Mouse (Mus musculus): ENCODE data around the gene Jdp2. TPM values are rescaled to one million over a fixed set of nuclear protein-coding genes. Genes with fewer than 3 reads are reported as not detected.

Jdp2 gene
- polyA plus RNA-seq, 1 experiment from 2014 or later, result 0.37 TPM

- Histone ChIP-seq H3K27me3 (no peaks in the 10 kb centered on the region), H3K27ac (no peak overlapping the region), H3K4me1 (replicated peaks) (peaks cover 23% of the 10 kb centered on the region), H3K4me2 (no peak overlapping the region), H3K36me3 (no peaks in the 10 kb centered on the region), H3K9ac (no peak overlapping the region), H3K4me3 (no peak overlapping the region), H3K9me3 (replicated peaks) (no peaks in the 10 kb centered on the region)
- no peak for ATAC-seq (replicated peaks; ENCODE audit: insufficient number of reproducible peaks, insufficient read depth, low FRiP score, low read depth)
- WGBS, result 37% methylated on average over 4 of the region's 4 CpGs
Observed at GRCm38 (mm10) chr12:85575496-85575840, 23.4 kb upstream of the Jdp2 start.

GRCm38 (mm10) chr12:85581261-85582066 lies 17.4 kb upstream of the Jdp2 start:
- H3K36me3 ChIP-seq, result no peaks in the 10 kb centered on the region
- 33% methylated on average over 15 of the region's 15 CpGs for WGBS
- H3K4me1 ChIP-seq (replicated peaks), result peaks cover 13% of the 10 kb centered on the region
- ATAC-seq (replicated peaks; ENCODE audit: insufficient number of reproducible peaks, insufficient read depth, low FRiP score, low read depth), result no peak
- peak overlapping the region; percentile 30 for H3K4me2 ChIP-seq
- H3K9me3 ChIP-seq (replicated peaks), result no peaks in the 10 kb centered on the region
- H3K9ac ChIP-seq, result no peak overlapping the region
- no peaks in the 10 kb centered on the region for H3K27me3 ChIP-seq
- no peak overlapping the region for H3K4me3 ChIP-seq
- no peak overlapping the region for H3K27ac ChIP-seq

- ATAC-seq (replicated peaks; ENCODE audit: insufficient number of reproducible peaks, insufficient read depth, low FRiP score, low read depth), result no peak
- no peak overlapping the region for H3K4me2 ChIP-seq
- peaks cover 13% of the 10 kb centered on the region for H3K4me1 ChIP-seq (replicated peaks)
- no peak overlapping the region for H3K27ac ChIP-seq
- no peak overlapping the region for H3K9ac ChIP-seq
- H3K4me3 ChIP-seq, result no peak overlapping the region
- WGBS, result 82% methylated on average over 5 of the region's 5 CpGs
- H3K27me3 ChIP-seq, result no peaks in the 10 kb centered on the region
- no peaks in the 10 kb centered on the region for H3K9me3 ChIP-seq (replicated peaks)
- no peaks in the 10 kb centered on the region for H3K36me3 ChIP-seq
Observed at GRCm38 (mm10) chr12:85582067-85582316, 16.8 kb upstream of the Jdp2 start.

GRCm38 (mm10) chr12:85585761-85586258 lies 13.0 kb upstream of the Jdp2 start:
- ATAC-seq (replicated peaks; ENCODE audit: insufficient number of reproducible peaks, insufficient read depth, low FRiP score, low read depth), result no peak
- H3K27ac ChIP-seq, result no peak overlapping the region
- H3K4me3 ChIP-seq, result no peak overlapping the region
- H3K9me3 ChIP-seq (replicated peaks), result no peaks in the 10 kb centered on the region
- no peaks in the 10 kb centered on the region for H3K36me3 ChIP-seq
- H3K4me1 ChIP-seq (replicated peaks), result peaks cover 26% of the 10 kb centered on the region
- no peaks in the 10 kb centered on the region for H3K27me3 ChIP-seq
- WGBS, result 68% methylated on average over 11 of the region's 11 CpGs
- H3K4me2 ChIP-seq, result no peak overlapping the region
- H3K9ac ChIP-seq, result no peak overlapping the region

- Histone ChIP-seq H3K9me3 (replicated peaks) (no peaks in the 10 kb centered on the region), H3K27me3 (no peaks in the 10 kb centered on the region), H3K4me2 (no peak overlapping the region), H3K4me1 (replicated peaks) (peaks cover 17% of the 10 kb centered on the region), H3K4me3 (no peak overlapping the region), H3K36me3 (no peaks in the 10 kb centered on the region), H3K27ac (peak overlapping the region; percentile 45), H3K9ac (no peak overlapping the region)
- WGBS, result 34% methylated on average over 5 of the region's 5 CpGs
- no peak; the same call in 1 of the 2 replicates for ATAC-seq (replicated peaks; ENCODE audit: insufficient number of reproducible peaks, insufficient read depth, low FRiP score, low read depth)
Observed at GRCm38 (mm10) chr12:85589870-85590382, 8.9 kb upstream of the Jdp2 start.

- no peak overlapping the region for H3K4me2 ChIP-seq
- no peaks in the 10 kb centered on the region for H3K9me3 ChIP-seq (replicated peaks)
- no peak for ATAC-seq (replicated peaks; ENCODE audit: insufficient number of reproducible peaks, insufficient read depth, low FRiP score, low read depth)
- H3K4me3 ChIP-seq, result no peak overlapping the region
- peaks cover 21% of the 10 kb centered on the region for H3K4me1 ChIP-seq (replicated peaks)
- H3K36me3 ChIP-seq, result no peaks in the 10 kb centered on the region
- no peak overlapping the region for H3K27ac ChIP-seq
- no peaks in the 10 kb centered on the region for H3K27me3 ChIP-seq
- H3K9ac ChIP-seq, result no peak overlapping the region
- WGBS, result 30% methylated on average over 9 of the region's 9 CpGs
Observed at GRCm38 (mm10) chr12:85592943-85593342, 5.9 kb upstream of the Jdp2 start.

- peaks cover 27% of the 10 kb centered on the region for H3K4me1 ChIP-seq (replicated peaks)
- no peaks in the 10 kb centered on the region for H3K27me3 ChIP-seq
- H3K27ac ChIP-seq, result no peak overlapping the region
- H3K9me3 ChIP-seq (replicated peaks), result no peaks in the 10 kb centered on the region
- no peaks in the 10 kb centered on the region for H3K36me3 ChIP-seq
- H3K9ac ChIP-seq, result no peak overlapping the region
- H3K4me3 ChIP-seq, result no peak overlapping the region
- ATAC-seq (replicated peaks; ENCODE audit: insufficient number of reproducible peaks, insufficient read depth, low FRiP score, low read depth), result no peak
- WGBS, result 85% methylated on average over 2 of the region's 2 CpGs
- no peak overlapping the region for H3K4me2 ChIP-seq
Observed at GRCm38 (mm10) chr12:85594390-85594789, 4.4 kb upstream of the Jdp2 start.

- no peaks in the 10 kb centered on the region for H3K27me3 ChIP-seq
- peaks cover 42% of the 10 kb centered on the region for H3K4me1 ChIP-seq (replicated peaks)
- 68% methylated on average over 11 of the region's 11 CpGs for WGBS
- peak overlapping the region; percentile 93 for H3K4me2 ChIP-seq
- H3K27ac ChIP-seq, result peak overlapping the region; percentile 93
- peak overlapping the region; percentile 94; the same call in 1 of the 2 replicates for H3K9ac ChIP-seq
- H3K9me3 ChIP-seq (replicated peaks), result no peaks in the 10 kb centered on the region
- peak overlapping the region; percentile 92 for H3K4me3 ChIP-seq
- ATAC-seq (replicated peaks; ENCODE audit: insufficient number of reproducible peaks, insufficient read depth, low FRiP score, low read depth), result no peak
- H3K36me3 ChIP-seq, result no peaks in the 10 kb centered on the region
Observed at GRCm38 (mm10) chr12:85598053-85598452, 774 bp upstream of the Jdp2 start.

GRCm38 (mm10) chr12:85599478-85600152 lies 788 bp downstream of the Jdp2 start:
- Histone ChIP-seq H3K9ac (peak overlapping the region; percentile 94), H3K27ac (peak overlapping the region; percentile 93), H3K4me1 (replicated peaks) (peaks cover 55% of the 10 kb centered on the region), H3K9me3 (replicated peaks) (no peaks in the 10 kb centered on the region), H3K4me2 (peak overlapping the region; percentile 93), H3K27me3 (no peaks in the 10 kb centered on the region), H3K36me3 (no peaks in the 10 kb centered on the region), H3K4me3 (peak overlapping the region; percentile 92)
- under 1% methylated on average over 47 of the region's 49 CpGs for whole genome bisulfite sequencing
- ATAC-seq (replicated peaks; ENCODE audit: insufficient number of reproducible peaks, insufficient read depth, low FRiP score, low read depth), result peak; percentile 55

- peak overlapping the region; percentile 94; the same call in 1 of the 2 replicates for H3K9ac ChIP-seq
- H3K27ac ChIP-seq, result no peak overlapping the region
- no peaks in the 10 kb centered on the region for H3K36me3 ChIP-seq
- H3K27me3 ChIP-seq, result no peaks in the 10 kb centered on the region
- H3K4me3 ChIP-seq, result peak overlapping the region; percentile 92
- H3K4me1 ChIP-seq (replicated peaks), result peaks cover 63% of the 10 kb centered on the region
- no peaks in the 10 kb centered on the region for H3K9me3 ChIP-seq (replicated peaks)
- H3K4me2 ChIP-seq, result peak overlapping the region; percentile 93
- 30% methylated on average over 7 of the region's 7 CpGs for WGBS
- ATAC-seq (replicated peaks; ENCODE audit: insufficient number of reproducible peaks, insufficient read depth, low FRiP score, low read depth), result no peak
Observed at GRCm38 (mm10) chr12:85600637-85601036, 1.8 kb downstream of the Jdp2 start.

- ATAC-seq (replicated peaks; ENCODE audit: insufficient number of reproducible peaks, insufficient read depth, low FRiP score, low read depth), result no peak
- no peak overlapping the region for H3K9ac ChIP-seq
- no peaks in the 10 kb centered on the region for H3K9me3 ChIP-seq (replicated peaks)
- no peaks in the 10 kb centered on the region for H3K27me3 ChIP-seq
- no peaks in the 10 kb centered on the region for H3K36me3 ChIP-seq
- H3K4me2 ChIP-seq, result 0 out of 2 replicates have a peak overlapping the region, but pooled peaks have one; percentile 5
- H3K4me1 ChIP-seq (replicated peaks), result peaks cover 63% of the 10 kb centered on the region
- no peak overlapping the region for H3K27ac ChIP-seq
- 74% methylated on average over 6 of the region's 6 CpGs for WGBS
- H3K4me3 ChIP-seq, result no peak overlapping the region
Observed at GRCm38 (mm10) chr12:85601531-85601930, 2.7 kb downstream of the Jdp2 start.

Data from heart, embryonic 15.5 days (tissue).